Mouse (Mus musculus): ENCODE results near the gene Frmd4a.

GRCm38 (mm10) chr2:4257604-4258003 is 240.1 kb downstream of the Frmd4a start:
- no peak for TF ChIP-seq CTCF (IDR thresholded peaks at IDR 0.05)
- no peak for TF ChIP-seq EP300 (IDR thresholded peaks at IDR 0.05; ENCODE audit: insufficient read depth, low read depth, low read length)
